Mouse (Mus musculus) bone marrow, adult 2 months (tissue): ENCODE data around the gene Mpg.

Experiments used
- CTCF ChIP-seq: fragments of 200-500 bp; IDR thresholded peaks from 2 replicates; pipeline ENCODE4 v1.5.1; 2011; ENCODE audit warnings: low read length, control low read depth; ENCODE audit not compliant: control insufficient read depth, insufficient read depth
- POLR2A ChIP-seq: fragments of 200-500 bp; IDR thresholded peaks from 2 replicates; pipeline ENCODE4 v1.6.1; 2011; ENCODE audit warnings: low read depth, mild to moderate bottlenecking, control low read depth, low read length, borderline replicate concordance; ENCODE audit not compliant: control insufficient read depth

DNA sequence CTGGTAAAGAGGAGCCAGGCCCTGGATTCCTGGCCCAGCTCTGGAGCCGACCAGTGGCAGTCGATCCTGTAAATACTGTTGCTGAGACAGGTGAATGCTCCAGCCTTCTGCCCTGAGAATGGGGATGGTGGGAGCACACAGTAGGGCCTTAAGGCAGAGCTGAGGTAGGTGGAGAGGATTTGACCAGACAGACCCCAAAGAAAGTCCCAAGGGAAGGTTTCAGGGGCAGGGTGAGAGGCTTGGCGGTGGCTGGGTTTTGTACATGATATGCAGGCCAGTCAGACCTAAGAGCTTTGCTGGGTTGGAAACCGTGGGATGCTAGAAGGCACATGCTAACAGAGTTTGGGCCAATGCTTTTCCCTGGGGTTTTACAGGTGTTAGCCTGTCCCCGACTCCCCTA is 31.7 kb upstream of the Mpg start:
- TF ChIP-seq POLR2A (no peak), CTCF (no peak)
